Mouse (Mus musculus): ENCODE results near the gene Sult2b1.

DNA sequence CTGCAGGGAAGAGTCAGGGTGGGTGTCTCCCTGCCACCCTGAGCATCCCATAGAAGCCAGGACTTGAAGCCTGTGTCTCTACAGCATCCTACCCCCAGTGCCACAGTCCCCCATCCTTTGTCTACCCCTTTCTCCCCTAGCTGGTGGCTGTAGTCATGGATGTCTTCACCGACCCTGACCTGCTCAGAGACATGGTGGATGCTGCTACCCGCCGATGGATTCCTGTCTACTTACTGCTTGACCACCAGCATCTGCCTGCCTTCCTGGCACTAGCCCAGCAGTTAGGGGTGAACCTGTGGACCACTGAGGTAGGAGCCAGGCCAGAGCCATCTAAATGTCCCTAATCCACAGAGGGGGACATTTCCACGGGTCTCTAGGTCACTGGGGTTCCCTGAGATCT is 61.2 kb downstream of the Sult2b1 start:
- no peak for TF ChIP-seq EP300 (IDR thresholded peaks at IDR 0.05)
- no peak for TF ChIP-seq CTCF (IDR thresholded peaks at IDR 0.05)
